Mouse (Mus musculus) MEL-GATA-1-ER (cell line): ENCODE results near the gene Thbs3.

ENCODE experiments used
- DNase-seq: peaks from one replicate; pipeline ENCODE4 v3.0.0-alpha.2; 2012; ENCODE audit warnings: low read depth; ENCODE audit errors: extremely low read depth

The Thbs3 gene

DNA sequence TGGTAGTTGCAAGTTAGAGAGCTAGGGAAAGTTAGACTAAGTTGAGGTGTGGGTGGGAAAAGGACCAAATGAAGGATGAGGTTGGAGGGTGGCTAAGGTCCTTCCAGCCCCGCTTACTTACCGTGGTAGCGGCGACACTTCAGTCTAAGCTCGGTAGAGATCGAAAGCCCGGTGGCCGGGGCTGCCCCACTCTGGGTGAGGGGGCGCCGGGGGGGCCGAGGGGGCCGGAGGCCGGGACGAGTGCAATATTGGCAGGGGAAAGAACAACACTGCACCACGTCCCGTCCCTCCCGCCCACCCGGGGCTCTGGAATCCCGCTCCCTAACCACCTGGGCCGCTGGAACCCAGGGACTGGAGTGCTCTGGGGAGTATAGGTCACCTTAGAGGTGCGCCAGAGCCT, 11.9 kb downstream of the Thbs3 start, which contains the start of gene Mtx1:
Mtx1 (minus strand) TSS at position 189 of the 400 bp plus-strand sequence.
- no peak for DNase-seq

DNA sequence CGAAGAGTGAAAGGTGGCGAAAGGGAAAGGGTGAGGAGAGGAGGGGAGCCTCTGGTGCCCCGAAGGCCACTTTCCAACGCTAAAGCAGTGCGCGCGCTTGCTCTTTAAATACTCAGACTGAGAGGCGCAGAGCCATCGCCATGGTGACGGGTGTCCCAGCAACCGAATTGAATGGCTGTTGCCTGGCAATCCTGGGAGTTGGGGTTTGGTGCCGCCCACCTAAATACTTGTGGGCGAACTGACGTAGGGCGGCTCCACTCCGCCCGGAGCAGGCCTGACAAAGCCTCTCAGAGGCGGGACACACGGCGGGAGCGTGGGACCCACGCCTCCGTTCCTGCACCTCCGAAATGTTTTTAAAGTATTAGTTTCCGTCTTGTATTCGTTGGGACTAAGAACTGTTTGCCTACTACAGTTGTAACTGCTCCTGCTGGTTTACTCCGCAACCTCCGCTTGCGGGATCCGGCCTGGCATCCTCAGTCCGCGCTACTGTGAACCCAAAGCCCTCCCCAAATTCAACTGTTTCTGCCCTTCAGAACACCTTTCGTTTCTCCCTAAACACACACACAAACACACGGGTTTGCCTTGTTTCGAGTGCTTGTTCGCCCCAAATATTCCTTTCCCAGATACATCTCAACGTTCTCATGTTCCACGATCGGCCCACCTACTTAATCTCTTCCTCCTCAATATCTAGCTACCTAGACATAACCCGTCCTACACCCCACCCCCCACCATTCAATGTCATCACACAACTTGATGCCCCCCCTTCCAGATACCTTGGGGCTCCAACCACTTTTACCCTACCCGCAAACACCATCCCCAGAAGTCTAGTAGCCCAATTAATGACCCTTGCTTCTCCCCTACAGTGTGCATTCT, 12.6 kb downstream of the Thbs3 start:
- no peak for DNase-seq

DNA sequence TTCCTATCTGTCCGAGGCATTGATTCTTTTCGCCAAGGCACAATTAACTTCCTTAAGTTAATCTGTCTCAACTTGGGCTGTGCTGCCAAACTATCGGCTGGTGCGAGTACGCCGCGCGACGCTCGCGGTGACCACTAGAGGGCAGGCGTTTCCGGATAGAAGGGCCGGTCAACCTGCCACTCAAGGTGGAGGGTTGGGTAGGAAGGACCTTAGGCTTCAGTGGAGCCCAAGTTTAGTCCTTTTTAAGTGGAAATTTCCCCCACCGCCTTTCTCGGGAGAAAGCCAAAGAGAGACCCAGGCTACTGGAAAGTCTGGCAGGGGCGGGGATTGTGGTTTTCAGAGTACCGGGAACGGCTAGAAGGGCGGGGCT, 13.2 kb downstream of the Thbs3 start:
- DNase-seq, result peak; percentile 69

DNA sequence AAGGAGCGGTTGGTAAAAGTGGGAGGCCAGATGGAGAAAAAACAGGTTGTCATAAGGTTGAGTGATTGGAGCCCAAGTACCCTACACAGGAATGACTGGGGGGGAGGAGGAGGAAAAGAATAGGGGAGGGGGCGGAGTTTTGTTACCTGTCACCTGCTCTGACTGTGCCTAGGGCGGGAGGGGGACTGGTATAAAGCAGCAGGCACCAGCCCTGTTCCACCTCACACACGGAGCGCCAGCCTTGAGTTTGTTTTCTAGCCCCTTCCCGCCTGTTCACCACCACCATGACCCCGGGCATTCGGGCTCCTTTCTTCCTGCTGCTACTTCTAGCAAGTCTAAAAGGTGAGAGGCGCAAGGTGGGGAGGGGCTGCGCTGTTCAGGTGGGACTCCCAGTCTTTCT, 13.9 kb downstream of the Thbs3 start, which contains the start of gene Muc1:
Muc1 (plus strand) TSS at position 222 of the 400 bp plus-strand sequence.
- no peak for DNase-seq

DNA sequence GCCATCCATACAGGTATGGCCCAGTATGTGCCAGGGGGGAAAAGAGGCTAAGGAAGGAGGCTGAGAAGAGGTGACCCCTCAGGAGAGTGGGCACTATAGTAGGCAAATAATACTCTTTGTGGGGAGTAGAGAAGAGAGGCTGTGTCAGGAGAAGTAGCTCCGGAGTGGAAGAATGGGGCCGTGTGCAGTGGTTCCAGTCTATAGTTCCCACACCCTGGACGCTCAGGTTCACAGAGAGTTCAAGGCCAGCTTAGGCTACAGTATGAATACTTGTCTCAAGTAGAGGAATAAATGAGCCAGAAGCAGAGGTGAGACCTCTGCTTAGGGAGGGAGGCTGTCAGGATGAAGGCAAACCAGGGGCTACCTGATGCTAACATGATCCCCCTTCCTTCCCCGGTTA, 14.3 kb downstream of the Thbs3 start:
- no peak for DNase-seq

DNA sequence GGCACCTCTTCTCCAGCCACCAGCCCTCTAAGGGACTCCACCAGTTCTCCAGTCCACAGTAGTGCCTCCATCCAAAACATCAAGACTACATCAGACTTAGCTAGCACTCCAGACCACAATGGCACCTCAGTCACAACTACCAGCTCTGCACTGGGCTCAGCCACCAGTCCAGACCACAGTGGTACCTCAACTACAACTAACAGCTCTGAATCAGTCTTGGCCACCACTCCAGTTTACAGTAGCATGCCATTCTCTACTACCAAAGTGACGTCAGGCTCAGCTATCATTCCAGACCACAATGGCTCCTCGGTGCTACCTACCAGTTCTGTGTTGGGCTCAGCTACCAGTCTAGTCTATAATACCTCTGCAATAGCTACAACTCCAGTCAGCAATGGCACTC, 15.6 kb downstream of the Thbs3 start:
- DNase-seq, result no peak

DNA sequence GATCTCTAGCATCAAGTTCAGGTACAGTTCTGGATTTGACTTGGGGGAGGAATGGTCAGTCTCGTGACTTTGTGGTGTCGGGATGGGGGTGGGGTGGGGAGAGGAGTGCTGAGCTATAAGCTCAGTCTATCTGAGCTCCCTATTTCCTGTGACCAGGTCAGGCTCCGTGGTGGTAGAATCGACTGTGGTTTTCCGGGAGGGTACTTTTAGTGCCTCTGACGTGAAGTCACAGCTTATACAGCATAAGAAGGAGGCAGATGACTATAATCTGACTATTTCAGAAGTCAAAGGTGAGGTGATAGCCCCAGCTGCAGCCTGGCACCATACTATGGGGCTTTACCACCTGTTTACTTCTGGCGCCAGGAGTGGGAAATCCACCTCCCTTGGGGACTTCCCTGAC, 16.4 kb downstream of the Thbs3 start:
- no peak for DNase-seq

DNA sequence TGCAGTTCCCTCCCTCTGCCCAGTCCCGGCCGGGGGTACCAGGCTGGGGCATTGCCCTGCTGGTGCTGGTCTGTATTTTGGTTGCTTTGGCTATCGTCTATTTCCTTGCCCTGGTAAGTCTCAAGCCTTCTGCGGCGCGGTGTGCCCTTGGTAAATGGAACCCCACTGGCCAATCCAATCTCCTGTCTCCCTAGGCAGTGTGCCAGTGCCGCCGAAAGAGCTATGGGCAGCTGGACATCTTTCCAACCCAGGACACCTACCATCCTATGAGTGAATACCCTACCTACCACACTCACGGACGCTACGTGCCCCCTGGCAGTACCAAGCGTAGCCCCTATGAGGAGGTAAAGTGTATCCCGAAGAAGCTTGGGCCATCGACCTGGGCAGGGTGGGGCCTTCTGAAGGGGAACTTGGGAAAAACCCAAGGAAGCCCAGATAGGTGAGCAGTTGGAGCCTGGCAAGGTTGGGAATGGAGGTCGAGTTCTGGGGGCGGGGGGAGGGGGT, 16.8 kb downstream of the Thbs3 start:
- DNase-seq, result no peak

DNA sequence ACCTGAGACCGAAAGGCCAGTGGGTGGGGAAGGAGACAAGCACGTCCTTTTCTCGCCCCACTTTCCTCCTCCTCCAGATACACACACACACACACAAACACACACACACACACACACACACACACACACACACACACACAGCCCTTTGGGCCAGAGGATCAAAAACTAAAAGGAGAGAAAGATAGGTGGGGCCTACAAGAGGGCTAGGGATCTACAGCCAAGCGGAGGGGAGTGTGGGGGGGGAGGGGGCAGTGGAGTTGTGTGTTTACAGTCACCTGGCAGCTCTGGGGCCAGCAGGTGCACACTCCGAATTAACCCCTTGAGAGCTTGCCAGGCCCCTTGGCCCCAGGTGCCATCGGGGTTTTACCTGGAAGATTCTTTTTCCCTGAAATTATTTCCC, 17.6 kb downstream of the Thbs3 start:
- no peak for DNase-seq

DNA sequence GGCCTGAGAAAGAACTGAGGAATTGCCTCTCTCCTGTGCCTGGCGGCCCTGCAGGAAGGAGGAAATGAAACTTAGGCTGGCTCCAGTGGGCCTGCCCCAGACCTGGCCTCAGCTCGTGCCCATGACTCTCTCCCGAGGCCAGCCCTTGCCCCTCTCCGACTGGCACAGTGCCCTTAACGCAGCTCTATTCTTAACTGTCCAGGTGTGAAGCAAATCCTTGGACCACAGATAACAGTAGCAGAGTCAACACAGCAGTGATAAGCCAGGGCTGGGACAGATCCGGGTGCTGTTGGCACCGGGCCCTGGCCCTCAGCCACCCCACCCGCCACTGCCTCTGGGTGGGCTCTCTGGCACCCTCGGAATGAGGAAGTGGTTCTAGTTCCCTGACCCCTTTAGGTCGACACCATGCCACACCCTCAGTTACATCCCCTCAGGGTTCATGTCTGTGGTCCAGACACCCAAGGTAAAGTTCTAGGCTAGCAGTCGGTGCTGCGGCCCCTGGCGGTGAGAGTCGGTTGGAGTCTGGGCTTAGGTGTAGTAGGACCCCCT, 18.7 kb downstream of the Thbs3 start:
- no peak for DNase-seq

DNA sequence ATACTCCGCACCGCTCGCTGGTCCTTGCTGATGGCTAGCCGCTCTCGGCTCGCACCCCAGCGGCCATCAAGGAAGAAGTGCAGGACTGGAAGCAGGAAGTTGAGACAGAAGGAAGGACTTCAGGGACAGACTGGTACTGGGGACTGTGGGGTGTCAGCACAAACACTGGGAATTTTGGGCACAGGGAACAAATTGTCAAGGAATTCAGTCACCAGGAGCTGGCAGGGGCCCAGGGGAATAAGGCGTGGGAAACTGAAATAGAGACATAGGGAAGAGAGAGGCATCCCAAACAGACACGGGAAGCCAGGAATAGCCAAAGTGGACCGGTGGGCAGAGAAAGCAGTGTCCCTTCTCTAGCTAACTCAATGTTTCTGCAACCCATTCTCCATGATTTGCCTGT, 21.5 kb downstream of the Thbs3 start:
- DNase-seq, result no peak

DNA sequence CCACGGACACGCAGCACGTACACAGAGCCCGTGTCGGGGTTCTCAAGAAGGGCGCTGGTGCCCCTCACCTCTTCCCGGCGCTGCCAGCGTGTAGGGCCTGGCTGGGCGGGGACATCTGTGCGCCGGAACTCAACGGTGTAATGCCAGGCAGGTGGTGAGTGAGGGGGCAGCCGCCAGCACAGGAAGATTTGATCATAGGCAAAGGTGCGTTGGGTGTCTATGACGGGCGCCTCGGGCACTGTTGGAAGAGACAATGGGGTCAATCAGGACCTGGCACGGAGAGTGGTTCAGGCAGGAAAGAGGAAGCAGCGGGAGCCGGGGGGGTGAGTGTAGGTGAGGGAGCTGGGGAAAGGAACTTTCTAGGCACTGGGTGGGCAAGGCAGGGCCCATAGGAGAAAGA, 22.7 kb downstream of the Thbs3 start:
- no peak for DNase-seq

DNA sequence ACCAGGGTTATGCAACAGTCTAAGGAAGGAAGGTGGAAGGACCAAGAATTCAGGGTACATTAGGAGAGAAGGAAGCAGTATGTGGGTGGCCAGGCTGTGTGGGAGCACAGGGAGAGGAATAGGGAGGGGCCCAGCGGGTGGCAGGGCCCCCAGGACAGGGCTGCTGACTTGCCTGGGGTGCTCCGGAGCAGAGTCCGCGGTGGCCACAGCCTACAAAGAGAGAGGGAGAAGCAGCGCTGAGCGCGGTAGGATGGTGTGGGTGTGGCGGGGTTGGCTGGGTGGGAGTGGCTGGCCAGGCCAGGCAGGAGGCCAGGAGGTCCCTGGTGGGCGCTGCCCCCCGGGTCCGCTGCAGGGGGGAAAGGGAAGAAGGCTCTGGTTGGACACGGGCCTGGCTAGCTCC, 23.5 kb downstream of the Thbs3 start:
- no peak for DNase-seq

DNA sequence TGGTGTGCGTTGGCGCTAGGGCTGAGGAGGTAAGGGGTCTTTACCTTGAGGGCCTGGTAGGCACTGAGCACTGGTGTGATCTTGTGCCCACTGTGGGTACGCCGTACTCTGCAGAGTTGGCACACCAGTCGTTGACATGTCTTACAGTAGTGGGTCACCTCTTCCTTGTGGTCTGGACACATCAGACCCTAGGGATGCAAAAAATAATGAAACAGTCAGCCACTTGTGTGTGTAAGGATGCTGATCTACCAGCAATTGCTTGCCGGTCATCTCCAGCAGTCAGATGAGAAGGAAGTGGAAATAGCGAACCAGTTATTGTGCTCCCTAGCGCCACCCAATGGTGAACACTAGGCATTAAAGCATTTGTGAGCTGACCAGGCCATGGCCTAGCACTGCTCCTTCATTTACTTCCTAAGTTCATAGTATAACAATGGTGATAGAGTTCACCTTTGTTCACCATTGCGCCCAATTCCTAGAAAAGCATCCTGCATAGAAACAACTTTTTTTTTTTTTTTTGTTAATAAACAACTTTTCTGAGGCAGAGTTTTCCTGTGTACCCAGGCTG, 27.4 kb downstream of the Thbs3 start:
- DNase-seq, result peak; percentile 75

DNA sequence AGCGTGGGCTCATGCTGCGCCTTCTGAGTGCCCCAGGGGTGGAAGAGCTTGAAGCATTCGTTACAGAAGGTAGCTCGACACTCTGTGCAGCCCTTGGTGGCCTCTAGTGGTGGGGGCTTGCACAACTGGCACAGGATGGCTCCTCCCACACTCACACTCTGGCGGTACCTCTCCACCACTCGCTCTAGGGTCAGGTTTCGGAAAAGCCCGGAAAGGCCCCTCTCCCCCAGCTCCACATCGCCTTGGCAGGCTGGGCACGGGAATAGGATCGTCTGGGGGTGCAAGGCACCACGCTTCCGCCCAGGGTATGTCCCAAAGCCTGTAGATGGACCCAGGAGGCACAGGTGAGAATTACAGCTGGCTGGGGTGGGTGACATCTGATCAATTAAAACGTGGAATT, 28.6 kb downstream of the Thbs3 start:
- no peak for DNase-seq

DNA sequence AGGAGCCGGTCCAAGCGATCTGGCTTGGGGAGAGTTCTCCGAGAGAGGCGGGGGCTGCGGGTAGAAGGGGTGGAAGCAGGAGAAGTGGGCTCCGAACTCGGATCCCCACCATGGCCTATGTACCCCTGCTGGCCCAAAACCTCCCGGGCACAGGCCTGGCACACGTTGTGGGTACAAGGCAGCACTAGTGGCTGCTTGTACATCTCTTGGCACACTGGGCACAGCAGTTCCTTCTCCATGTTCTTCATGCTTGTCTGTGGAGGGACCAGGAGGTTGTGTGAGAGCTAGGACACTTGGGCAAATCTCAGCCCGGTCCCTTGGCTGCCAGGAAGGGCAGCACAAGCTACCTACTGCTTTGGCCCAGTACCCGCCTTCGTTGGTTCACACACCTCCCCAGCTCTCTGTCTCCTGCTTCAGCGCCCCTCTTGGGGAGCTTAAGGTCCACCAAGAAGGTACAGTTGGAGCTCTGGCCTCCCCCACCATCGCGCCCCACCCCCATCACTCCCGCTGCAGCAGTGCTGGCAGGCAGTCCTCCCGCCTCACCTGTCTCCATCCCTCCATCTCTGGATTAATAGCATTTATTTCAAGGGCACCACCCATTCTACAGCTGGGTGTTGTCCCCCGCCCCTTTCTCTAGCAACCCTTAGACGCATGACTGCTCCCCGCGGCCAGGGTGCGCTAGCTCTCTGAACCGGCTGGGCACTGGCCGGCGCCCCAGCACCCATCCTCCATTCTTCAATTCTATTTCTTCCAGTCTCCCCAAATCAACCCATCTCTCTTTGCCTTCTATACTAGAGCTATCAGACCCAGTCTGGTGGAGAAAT, 29.4 kb downstream of the Thbs3 start:
- no peak for DNase-seq

DNA sequence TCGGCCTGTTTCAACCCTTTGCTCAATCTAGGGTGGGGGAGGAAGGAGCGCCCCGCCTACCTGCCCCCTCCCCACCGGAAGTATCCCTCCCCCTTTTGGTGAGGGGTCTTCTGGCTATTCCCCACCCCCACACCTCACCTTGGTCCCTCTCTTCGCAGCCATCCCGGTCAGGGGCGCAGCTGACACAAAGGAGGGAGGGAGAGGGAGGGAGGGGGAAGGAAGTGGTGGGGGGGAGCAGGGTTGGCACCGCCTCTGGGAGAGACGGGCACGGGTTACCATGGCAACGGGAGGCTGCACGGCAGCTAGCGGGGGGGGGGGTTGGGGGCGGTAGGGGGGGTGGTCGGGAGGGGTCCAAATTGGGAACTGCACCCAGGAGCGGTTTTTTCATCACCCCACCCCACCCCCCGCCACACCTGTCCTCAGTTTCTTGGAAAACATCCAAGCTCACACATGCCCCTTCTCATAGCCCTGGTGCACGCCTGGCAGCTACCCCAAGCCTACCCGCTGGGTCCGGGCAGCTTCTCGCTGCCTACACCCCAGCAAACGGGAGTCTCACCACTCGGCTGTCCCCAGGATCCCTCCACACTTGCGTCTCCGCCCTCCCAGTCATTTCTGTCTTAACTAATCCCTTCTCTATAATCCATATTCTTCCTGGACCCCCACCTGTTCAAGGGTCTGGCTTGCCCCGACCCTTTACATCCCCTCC, 30.2 kb downstream of the Thbs3 start:
- DNase-seq, result no peak

DNA sequence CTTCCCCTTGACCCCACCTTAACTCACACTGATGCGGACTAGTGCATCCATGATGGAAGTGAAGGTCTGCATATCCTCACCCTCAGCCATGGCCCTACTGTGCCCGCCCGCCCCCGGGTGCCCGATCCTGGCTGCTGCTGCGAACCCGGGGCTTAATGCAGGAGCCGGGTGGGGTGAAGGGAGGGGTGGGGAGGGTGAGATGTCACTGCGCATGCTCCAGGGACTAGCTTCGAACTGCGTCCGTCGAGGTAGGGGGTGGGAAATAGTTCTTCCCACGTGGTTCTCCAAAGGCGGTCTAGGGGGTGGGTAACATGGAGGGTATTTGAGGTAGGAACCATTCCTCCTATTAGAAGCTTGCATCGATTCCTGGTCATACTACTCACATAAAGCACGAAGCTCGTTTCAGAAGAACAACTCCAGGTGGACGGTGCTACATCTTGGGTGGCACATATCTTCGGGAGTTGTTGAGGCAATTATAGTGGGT, 30.8 kb downstream of the Thbs3 start, which contains the start of gene Krtcap2:
Krtcap2 (plus strand) TSS at position 279 of the 484 bp plus-strand sequence.
- DNase-seq, result peak; percentile 81

DNA sequence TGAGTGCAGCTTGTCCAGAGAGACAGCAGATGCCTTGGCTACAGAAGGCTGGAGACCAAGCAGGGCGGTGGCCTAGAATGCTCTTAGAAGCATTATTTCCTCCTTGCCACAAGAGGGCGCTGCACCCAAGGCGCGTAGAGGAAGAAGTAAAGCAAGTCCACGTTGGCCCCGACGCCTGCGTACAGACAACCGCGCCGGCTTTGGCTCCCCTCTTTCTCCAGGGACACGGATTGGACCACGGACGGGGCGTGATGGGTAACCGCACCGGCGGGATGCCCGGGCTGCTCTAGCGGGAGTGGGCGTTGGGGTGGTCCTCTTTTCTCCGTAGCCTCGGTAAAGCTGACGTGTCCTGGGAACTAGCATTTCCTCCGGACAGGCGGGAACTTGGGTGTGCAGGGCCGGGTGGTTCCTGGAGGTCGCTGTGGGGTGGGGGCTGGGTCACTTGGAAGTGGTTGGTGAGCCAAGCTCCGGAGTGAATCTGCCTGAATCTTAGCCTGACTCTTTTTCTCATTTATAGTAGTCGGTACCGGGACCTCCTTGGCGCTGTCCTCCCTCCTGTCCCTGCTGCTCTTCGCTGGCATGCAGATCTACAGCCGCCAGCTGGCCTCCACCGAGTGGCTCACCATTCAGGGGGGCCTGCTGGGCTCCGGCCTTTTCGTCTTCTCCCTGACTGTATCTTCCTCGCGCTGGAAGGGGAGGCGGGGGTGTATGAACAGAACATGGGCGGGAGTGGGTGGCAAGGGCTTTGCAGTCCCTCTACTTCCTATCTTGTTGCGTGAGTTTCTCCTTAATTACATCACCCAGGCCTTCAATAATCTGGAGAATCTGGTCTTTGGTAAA, 31.5 kb downstream of the Thbs3 start, which contains the start of gene Trim46:
Trim46 (minus strand) TSS at position 49 of the 840 bp plus-strand sequence.
- DNase-seq, result peak; percentile 93

DNA sequence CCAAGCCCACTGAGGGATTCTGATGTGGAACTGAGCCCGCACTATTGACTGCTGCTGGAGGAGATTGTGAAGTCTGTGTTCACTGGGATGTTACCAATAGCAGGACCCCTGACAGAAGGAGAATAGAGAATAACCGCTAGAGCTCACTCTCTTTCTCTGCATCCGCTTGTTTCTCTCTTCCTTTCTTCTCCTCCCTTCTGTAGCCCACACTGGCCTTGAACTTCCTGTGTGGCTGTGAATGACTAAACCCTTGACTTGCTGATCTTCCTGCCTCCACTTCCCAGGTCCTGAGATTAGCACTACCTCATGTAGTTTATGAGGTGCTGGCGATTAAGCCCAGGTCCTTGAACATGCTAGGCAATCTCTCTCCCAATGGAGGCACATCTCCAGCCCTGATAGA, 32.5 kb downstream of the Thbs3 start:
- DNase-seq, result no peak
